Mouse (Mus musculus) stomach, postnatal 0 days (tissue): Measurements from ENCODE around the gene Zfp324. TPM values are rescaled to one million over a fixed set of nuclear protein-coding genes. Genes with fewer than 3 reads are reported as not detected.
A peak's percentile ranks its signal among the peaks of the same experiment; 100 is the strongest.

Experiments
- ATAC-seq: fragments of 200-750 bp; cut with Nextera tagmentation; 2 replicates; pipeline ENCODE4 v1.8.0; 2017; ENCODE audit not compliant: low FRiP score, low TSS enrichment
- DNase-seq: peaks from one replicate; pipeline ENCODE4 v3.0.0-alpha.2; 2016; ENCODE audit warnings: low spot score
- H3K27ac ChIP-seq: fragments of 300-500 bp; sonication (generic); replicated peaks from 2 replicates; pipeline ENCODE4 v1.5.1; 2014; ENCODE audit warnings: mild to moderate bottlenecking, control low read depth
- H3K27me3 ChIP-seq: fragments of 300-500 bp; sonication (generic); 2 replicates; pipeline ENCODE4 v1.6.1; 2014; ENCODE audit warnings: low read length; ENCODE audit not compliant: control insufficient read depth, insufficient read depth
- H3K36me3 ChIP-seq: fragments of 300-500 bp; sonication (generic); 2 replicates; pipeline ENCODE4 v1.6.1; 2014; ENCODE audit warnings: low read length, mixed read lengths; ENCODE audit not compliant: control insufficient read depth, insufficient read depth
- H3K4me1 ChIP-seq: fragments of 300-500 bp; sonication (generic); replicated peaks from 2 replicates; pipeline ENCODE4 v1.6.1; 2014; ENCODE audit warnings: antibody characterized with exemption; ENCODE audit not compliant: control insufficient read depth, insufficient read depth
- H3K4me2 ChIP-seq: fragments of 300-500 bp; sonication (generic); replicated peaks from 2 replicates; pipeline ENCODE4 v1.6.1; 2014; ENCODE audit warnings: low read depth, mild to moderate bottlenecking, control low read depth, moderate library complexity
- H3K4me3 ChIP-seq: fragments of 300-500 bp; sonication (generic); 2 replicates; pipeline ENCODE4 v1.5.1; 2014; ENCODE audit warnings: low read depth, low read length, control low read depth
- H3K9ac ChIP-seq: fragments of 300-500 bp; sonication (generic); 2 replicates; pipeline ENCODE4 v1.6.1; 2014; ENCODE audit warnings: mild to moderate bottlenecking, low read length, control low read depth, mixed read lengths
- H3K9me3 ChIP-seq: fragments of 300-500 bp; sonication (generic); 2 replicates; pipeline ENCODE4 v1.6.1; 2016; ENCODE audit warnings: low read length; ENCODE audit not compliant: control insufficient read depth
- CTCF ChIP-seq: IDR thresholded peaks from 2 replicates; pipeline ENCODE4 v1.5.1; 2016; ENCODE audit warnings: antibody characterized with exemption, low read depth, mild to moderate bottlenecking, moderate library complexity
- EP300 ChIP-seq: optimal IDR thresholded peaks from 2 replicates; pipeline ENCODE3; 2016; ENCODE audit warnings: antibody characterized with exemption
- WGBS: fragments of 180-500 bp; shearing (Covaris S2); extraction: QIAGEN DNeasy Blood & Tissue Kit; methylation state at CpG from one replicate; pipeline ENCODE4 v1.1.7; 2014; 5-methylcytosine and 5-hydroxymethylcytosine counted together
- polyA plus RNA-seq: library from polyadenylated mRNA; unstranded; fragments of >200 nt; fragmentation: Nextera tagmentation; extraction: Ambion mirVana; gene quantifications from 2 replicates; pipeline ENCODE4 v1.2.1, GENCODE M21; 2015

Gene Zfp324
- polyA plus RNA-seq, 1 experiment from 2014 or later: 4.4 TPM

GRCm38 (mm10) chr7:12978931-12979722 is 13.5 kb downstream of the Zfp324 start:
- Histone ChIP-seq H3K27ac (0 out of 2 replicates have a peak overlapping the region, but pooled peaks have one; percentile 89), H3K4me1 (no peaks in the 10 kb centered on the region), H3K9me3 (no peaks in the 10 kb centered on the region), H3K36me3 (no peaks in the 10 kb centered on the region; the same call in 1 of the 2 replicates), H3K9ac (0 out of 2 replicates have a peak overlapping the region, but pooled peaks have one; percentile 70), H3K4me2 (peak overlapping the region; percentile 66), H3K27me3 (no peaks in the 10 kb centered on the region), H3K4me3 (no peak overlapping the region)
- no peak for ATAC-seq
- no peak for DNase-seq
- no peak for TF ChIP-seq EP300
- TF ChIP-seq CTCF: no peak
- WGBS: 80% methylated on average over 18 of the region's 18 CpGs

GRCm38 (mm10) chr7:12979776-12980175 is 14.1 kb downstream of the Zfp324 start:
- WGBS: 68% methylated on average over 6 of the region's 6 CpGs
- ATAC-seq: no peak
- no peaks in the 10 kb centered on the region for H3K9me3 ChIP-seq
- H3K9ac ChIP-seq: no peak overlapping the region
- no peaks in the 10 kb centered on the region; the same call in 1 of the 2 replicates for H3K36me3 ChIP-seq
- TF ChIP-seq CTCF: no peak
- no peak for TF ChIP-seq EP300
- H3K4me3 ChIP-seq: no peak overlapping the region
- no peaks in the 10 kb centered on the region for H3K27me3 ChIP-seq
- no peak for DNase-seq
- no peak overlapping the region for H3K27ac ChIP-seq
- no peaks in the 10 kb centered on the region for H3K4me1 ChIP-seq
- H3K4me2 ChIP-seq: no peak overlapping the region

GRCm38 (mm10) chr7:12980291-12980690 is 14.7 kb downstream of the Zfp324 start:
- H3K36me3 ChIP-seq: no peaks in the 10 kb centered on the region; the same call in 1 of the 2 replicates
- H3K27me3 ChIP-seq: no peaks in the 10 kb centered on the region
- DNase-seq: no peak
- H3K4me1 ChIP-seq: no peaks in the 10 kb centered on the region
- no peaks in the 10 kb centered on the region for H3K9me3 ChIP-seq
- no peak overlapping the region for H3K4me3 ChIP-seq
- H3K9ac ChIP-seq: no peak overlapping the region
- TF ChIP-seq CTCF (no peak), EP300 (no peak)
- H3K27ac ChIP-seq: no peak overlapping the region
- WGBS: 81% methylated on average over 7 of the region's 7 CpGs
- H3K4me2 ChIP-seq: no peak overlapping the region
- ATAC-seq: no peak

GRCm38 (mm10) chr7:12985724-12986123 is 20.1 kb downstream of the Zfp324 start:
- ATAC-seq (no peak), DNase-seq (no peak)
- TF ChIP-seq CTCF: no peak
- TF ChIP-seq EP300: no peak
- Histone ChIP-seq H3K27ac (no peak overlapping the region), H3K9ac (no peak overlapping the region), H3K4me2 (no peak overlapping the region), H3K4me3 (no peak overlapping the region), H3K9me3 (no peaks in the 10 kb centered on the region), H3K27me3 (no peaks in the 10 kb centered on the region), H3K36me3 (no peaks in the 10 kb centered on the region), H3K4me1 (no peaks in the 10 kb centered on the region)
- 77% methylated on average over 1 of the region's 1 CpGs for WGBS

- no peak for TF ChIP-seq EP300
- no peak for TF ChIP-seq CTCF
- H3K4me2 ChIP-seq: no peak overlapping the region
- ATAC-seq: no peak
- WGBS: 79% methylated on average over 8 of the region's 8 CpGs
- no peaks in the 10 kb centered on the region for H3K36me3 ChIP-seq
- DNase-seq: no peak
- no peak overlapping the region for H3K27ac ChIP-seq
- H3K9me3 ChIP-seq: no peaks in the 10 kb centered on the region
- no peak overlapping the region for H3K4me3 ChIP-seq
- H3K27me3 ChIP-seq: no peaks in the 10 kb centered on the region
- no peaks in the 10 kb centered on the region for H3K4me1 ChIP-seq
- H3K9ac ChIP-seq: no peak overlapping the region
Observed at GRCm38 (mm10) chr7:12986906-12987305, 21.3 kb downstream of the Zfp324 start.
